Mouse (Mus musculus): ENCODE measurements around the gene Ntn4. TPM values are rescaled to one million over a fixed set of nuclear protein-coding genes. Genes with fewer than 3 reads are reported as not detected.

The Ntn4 gene
- polyA plus RNA-seq, 1 experiment from 2014 or later = 0.65 TPM

DNA sequence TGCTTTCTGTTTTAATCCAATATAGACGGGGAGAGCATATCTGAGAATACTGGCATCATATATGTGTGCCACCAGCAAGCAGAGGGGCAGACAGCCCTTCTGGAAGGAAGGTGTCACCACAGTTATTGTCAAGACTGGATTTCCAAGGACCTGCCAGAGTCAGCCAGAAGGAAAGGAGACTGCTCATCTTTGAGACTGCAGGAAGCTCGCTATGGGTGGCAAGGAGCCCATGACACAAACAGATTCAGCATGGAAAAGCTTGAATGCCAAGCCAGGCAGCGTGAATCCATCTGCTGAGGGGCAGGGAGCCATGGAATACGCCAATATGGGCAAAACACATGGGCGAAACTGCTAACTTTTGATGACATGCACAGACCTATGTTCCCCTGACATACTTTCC is 6.9 kb upstream of the Ntn4 start:
- DNase-seq (ENCODE audit: low spot score) = no peak
- H3K4me1 ChIP-seq (replicated peaks; ENCODE audit: control insufficient read depth, insufficient read depth, low read length) = no peaks in the 10 kb centered on the region
- no peak for ATAC-seq (replicated peaks; ENCODE audit: low FRiP score, low TSS enrichment, low read depth)
- no peak overlapping the region for H3K27ac ChIP-seq (ENCODE audit: low read depth)
- no peak overlapping the region for H3K4me2 ChIP-seq (ENCODE audit: low read length)
- no peak overlapping the region for H3K4me3 ChIP-seq (ENCODE audit: low read depth, low read length)
- WGBS = 81% methylated on average over 5 of the region's 5 CpGs
- H3K9ac ChIP-seq (ENCODE audit: low read length) = no peak overlapping the region
- H3K36me3 ChIP-seq (ENCODE audit: control insufficient read depth, insufficient read depth, low read length) = no peaks in the 10 kb centered on the region
- peaks cover 5% of the 10 kb centered on the region; the same call in 1 of the 2 replicates for H3K27me3 ChIP-seq (replicated peaks; ENCODE audit: control insufficient read depth, insufficient read depth, low read length)
- no peaks in the 10 kb centered on the region for H3K9me3 ChIP-seq (ENCODE audit: control insufficient read depth, low read length)

DNA sequence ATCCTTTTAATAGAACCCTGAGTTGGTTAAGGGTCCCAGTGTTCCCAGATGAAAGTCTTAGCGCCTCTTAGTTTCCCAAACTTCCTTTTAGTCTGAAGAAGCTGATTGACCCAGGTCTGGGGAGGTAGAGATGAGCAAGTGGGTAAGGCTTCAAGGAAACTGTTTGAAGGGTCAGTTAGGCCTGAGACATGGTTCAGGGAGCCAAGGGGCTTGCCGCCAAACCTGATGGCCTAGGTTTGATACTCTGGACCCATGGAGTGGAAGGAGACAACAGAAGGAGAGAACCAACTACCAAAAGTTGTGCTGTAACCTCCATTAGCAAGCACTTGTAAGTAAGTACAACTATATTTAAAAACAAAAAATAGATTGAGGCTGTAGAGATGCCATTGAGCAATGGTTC is 6.5 kb upstream of the Ntn4 start:
- Histone ChIP-seq H3K27ac (ENCODE audit: low read depth) (no peak overlapping the region), H3K4me3 (ENCODE audit: low read depth, low read length) (no peak overlapping the region), H3K4me1 (replicated peaks; ENCODE audit: control insufficient read depth, insufficient read depth, low read length) (no peaks in the 10 kb centered on the region), H3K36me3 (ENCODE audit: control insufficient read depth, insufficient read depth, low read length) (no peaks in the 10 kb centered on the region), H3K9ac (ENCODE audit: low read length) (no peak overlapping the region), H3K4me2 (ENCODE audit: low read length) (no peak overlapping the region), H3K27me3 (replicated peaks; ENCODE audit: control insufficient read depth, insufficient read depth, low read length) (peaks cover 9% of the 10 kb centered on the region; the same call in 1 of the 2 replicates), H3K9me3 (ENCODE audit: control insufficient read depth, low read length) (no peaks in the 10 kb centered on the region)
- WGBS = 96% methylated on average over 2 of the region's 2 CpGs
- no peak for DNase-seq (ENCODE audit: low spot score)
- no peak for ATAC-seq (replicated peaks; ENCODE audit: low FRiP score, low TSS enrichment, low read depth)

- Histone ChIP-seq H3K27me3 (replicated peaks; ENCODE audit: control insufficient read depth, insufficient read depth, low read length) (peaks cover 28% of the 10 kb centered on the region), H3K36me3 (ENCODE audit: control insufficient read depth, insufficient read depth, low read length) (no peaks in the 10 kb centered on the region), H3K9ac (ENCODE audit: low read length) (no peak overlapping the region), H3K4me1 (replicated peaks; ENCODE audit: control insufficient read depth, insufficient read depth, low read length) (peaks cover 6% of the 10 kb centered on the region; the same call in 1 of the 2 replicates), H3K9me3 (ENCODE audit: control insufficient read depth, low read length) (no peaks in the 10 kb centered on the region), H3K4me3 (ENCODE audit: low read depth, low read length) (no peak overlapping the region), H3K4me2 (ENCODE audit: low read length) (no peak overlapping the region), H3K27ac (ENCODE audit: low read depth) (no peak overlapping the region)
- WGBS = 42% methylated on average over 9 of the region's 9 CpGs
- no peak for ATAC-seq (replicated peaks; ENCODE audit: low FRiP score, low TSS enrichment, low read depth)
- DNase-seq (ENCODE audit: low spot score) = no peak
Observed at GRCm38 (mm10) chr10:93635941-93636340, 4.5 kb upstream of the Ntn4 start.

GRCm38 (mm10) chr10:93640953-93641820 is 706 bp downstream of the Ntn4 start:
- H3K9me3 ChIP-seq (ENCODE audit: control insufficient read depth, low read length) = no peaks in the 10 kb centered on the region
- peaks cover 48% of the 10 kb centered on the region for H3K27me3 ChIP-seq (replicated peaks; ENCODE audit: control insufficient read depth, insufficient read depth, low read length)
- under 1% methylated on average over 60 of the region's 73 CpGs for WGBS
- H3K9ac ChIP-seq (ENCODE audit: low read length) = peak overlapping the region; percentile 58
- H3K36me3 ChIP-seq (ENCODE audit: control insufficient read depth, insufficient read depth, low read length) = no peaks in the 10 kb centered on the region
- H3K4me3 ChIP-seq (ENCODE audit: low read depth, low read length) = peak overlapping the region; percentile 64
- peak; percentile 80 for DNase-seq (ENCODE audit: low spot score)
- peak; percentile 66 for ATAC-seq (replicated peaks; ENCODE audit: low FRiP score, low TSS enrichment, low read depth)
- peaks cover 15% of the 10 kb centered on the region; the same call in 1 of the 2 replicates for H3K4me1 ChIP-seq (replicated peaks; ENCODE audit: control insufficient read depth, insufficient read depth, low read length)
- peak overlapping the region; percentile 11; the same call in 1 of the 2 replicates for H3K27ac ChIP-seq (ENCODE audit: low read depth)
- H3K4me2 ChIP-seq (ENCODE audit: low read length) = peak overlapping the region; percentile 100

DNA sequence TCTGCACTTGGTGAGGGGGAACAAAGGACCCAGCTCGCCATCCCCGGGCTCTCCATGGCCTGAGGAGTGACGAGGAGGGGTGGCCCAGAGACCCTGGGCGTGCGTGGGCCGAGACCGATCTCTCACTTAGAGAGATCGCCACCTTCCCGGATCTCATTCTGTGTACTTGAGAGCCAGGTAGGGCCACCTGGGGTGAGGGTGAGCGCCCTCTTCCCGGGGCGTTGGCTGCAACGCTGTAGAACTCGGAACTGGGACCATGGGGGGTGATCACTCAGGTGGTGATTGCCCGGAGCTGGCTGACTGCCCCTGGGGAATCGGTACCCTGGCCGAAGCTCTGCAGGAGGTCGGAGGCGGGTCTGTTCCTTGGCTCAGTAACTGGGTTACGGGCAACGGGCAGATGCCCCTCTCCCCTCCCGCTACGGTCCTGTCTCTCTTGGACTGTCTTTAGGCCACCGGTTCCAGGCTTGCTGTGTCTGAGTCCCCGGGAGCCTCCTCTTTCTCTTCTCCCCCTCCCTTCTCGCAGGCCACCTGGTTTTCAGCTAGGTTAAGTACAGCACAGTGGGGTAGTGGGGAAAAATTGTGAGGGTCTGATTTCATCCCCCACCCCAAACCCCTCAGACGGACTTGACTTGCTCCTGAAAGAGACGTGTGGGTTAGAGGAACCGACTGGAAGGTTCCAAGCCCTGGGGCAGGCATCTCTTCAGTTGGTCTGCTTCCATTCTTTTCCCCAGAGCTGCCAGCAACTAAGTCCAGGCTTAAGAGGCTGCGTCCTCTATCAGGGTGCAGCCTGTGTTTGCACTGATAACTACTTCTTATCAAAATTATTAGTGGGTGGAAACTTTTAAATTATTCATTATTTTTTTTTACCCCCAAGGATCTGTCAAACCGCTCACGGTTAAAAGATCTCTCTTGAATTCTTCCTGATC is 1.6 kb downstream of the Ntn4 start:
- Histone ChIP-seq H3K27me3 (replicated peaks; ENCODE audit: control insufficient read depth, insufficient read depth, low read length) (peaks cover 48% of the 10 kb centered on the region), H3K4me1 (replicated peaks; ENCODE audit: control insufficient read depth, insufficient read depth, low read length) (peaks cover 15% of the 10 kb centered on the region; the same call in 1 of the 2 replicates), H3K4me3 (ENCODE audit: low read depth, low read length) (peak overlapping the region; percentile 64), H3K27ac (ENCODE audit: low read depth) (no peak overlapping the region), H3K9ac (ENCODE audit: low read length) (peak overlapping the region; percentile 58), H3K9me3 (ENCODE audit: control insufficient read depth, low read length) (no peaks in the 10 kb centered on the region), H3K36me3 (ENCODE audit: control insufficient read depth, insufficient read depth, low read length) (no peaks in the 10 kb centered on the region), H3K4me2 (ENCODE audit: low read length) (peak overlapping the region; percentile 100)
- DNase-seq (ENCODE audit: low spot score) = peak; percentile 72
- ATAC-seq (replicated peaks; ENCODE audit: low FRiP score, low TSS enrichment, low read depth) = peak; percentile 63
- WGBS = 6% methylated on average over 31 of the region's 32 CpGs

DNA sequence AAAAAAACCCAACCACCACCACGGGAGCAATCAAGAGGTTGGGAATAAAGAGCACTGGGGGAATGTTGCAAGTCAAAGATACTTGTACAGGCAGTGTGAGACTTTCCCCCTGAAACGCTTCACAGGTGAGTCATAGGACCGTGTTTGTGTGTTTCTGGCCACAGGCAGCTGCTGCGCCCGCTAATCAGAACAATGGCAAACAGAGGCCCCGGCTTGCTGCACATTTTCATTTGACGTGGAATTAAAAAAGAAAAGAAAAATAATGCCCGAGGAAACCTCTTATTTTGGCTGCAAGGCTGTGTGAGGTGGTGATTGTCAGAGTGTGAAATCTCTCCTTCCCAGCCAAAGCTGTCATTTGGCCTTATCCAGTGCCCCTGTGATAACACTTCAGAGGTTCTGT is 2.4 kb downstream of the Ntn4 start:
- no peaks in the 10 kb centered on the region for H3K9me3 ChIP-seq (ENCODE audit: control insufficient read depth, low read length)
- H3K36me3 ChIP-seq (ENCODE audit: control insufficient read depth, insufficient read depth, low read length) = no peaks in the 10 kb centered on the region
- DNase-seq (ENCODE audit: low spot score) (no peak), ATAC-seq (replicated peaks; ENCODE audit: low FRiP score, low TSS enrichment, low read depth) (no peak)
- WGBS = 58% methylated on average over 8 of the region's 8 CpGs
- no peak overlapping the region for H3K4me2 ChIP-seq (ENCODE audit: low read length)
- peaks cover 15% of the 10 kb centered on the region; the same call in 1 of the 2 replicates for H3K4me1 ChIP-seq (replicated peaks; ENCODE audit: control insufficient read depth, insufficient read depth, low read length)
- no peak overlapping the region for H3K9ac ChIP-seq (ENCODE audit: low read length)
- H3K27ac ChIP-seq (ENCODE audit: low read depth) = no peak overlapping the region
- no peak overlapping the region for H3K4me3 ChIP-seq (ENCODE audit: low read depth, low read length)
- peaks cover 48% of the 10 kb centered on the region for H3K27me3 ChIP-seq (replicated peaks; ENCODE audit: control insufficient read depth, insufficient read depth, low read length)

GRCm38 (mm10) chr10:93644451-93644941 is 4.0 kb downstream of the Ntn4 start:
- 87% methylated on average over 12 of the region's 12 CpGs for WGBS
- no peak overlapping the region for H3K4me3 ChIP-seq (ENCODE audit: low read depth, low read length)
- H3K36me3 ChIP-seq (ENCODE audit: control insufficient read depth, insufficient read depth, low read length) = no peaks in the 10 kb centered on the region
- H3K27ac ChIP-seq (ENCODE audit: low read depth) = no peak overlapping the region
- no peak for ATAC-seq (replicated peaks; ENCODE audit: low FRiP score, low TSS enrichment, low read depth)
- no peak overlapping the region for H3K9ac ChIP-seq (ENCODE audit: low read length)
- DNase-seq (ENCODE audit: low spot score) = no peak
- H3K4me1 ChIP-seq (replicated peaks; ENCODE audit: control insufficient read depth, insufficient read depth, low read length) = peaks cover 15% of the 10 kb centered on the region; the same call in 1 of the 2 replicates
- no peaks in the 10 kb centered on the region for H3K9me3 ChIP-seq (ENCODE audit: control insufficient read depth, low read length)
- H3K4me2 ChIP-seq (ENCODE audit: low read length) = no peak overlapping the region
- peaks cover 34% of the 10 kb centered on the region for H3K27me3 ChIP-seq (replicated peaks; ENCODE audit: control insufficient read depth, insufficient read depth, low read length)
